Mouse (Mus musculus): ENCODE measurements at regions not wholly inside any gene's neighbourhood (a gene's known extent, or its start where the extent isn't known, plus 50 kb on each side); places are given as distances from the start of the nearest gene placed in this dataset.

DNA sequence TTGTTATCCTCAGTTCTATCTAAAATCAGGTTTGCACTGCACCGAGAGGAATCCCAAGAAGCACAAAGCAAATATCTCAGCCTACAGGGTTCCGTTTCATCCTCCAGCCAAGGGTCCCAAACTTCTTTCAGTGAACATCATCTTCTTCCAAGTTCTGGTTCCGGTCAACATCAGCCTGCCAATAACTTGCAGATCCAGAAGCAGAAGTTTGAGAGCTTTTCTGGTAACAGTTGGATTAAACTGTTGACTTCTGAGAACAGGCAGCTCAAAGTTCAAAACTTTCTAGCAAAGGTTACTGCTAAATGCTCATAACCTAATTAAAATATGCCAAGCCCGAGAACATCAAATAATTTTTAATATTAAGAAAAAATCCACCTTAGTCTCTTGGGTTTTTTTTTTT is 237.0 kb upstream of the Gm37988 start:
- no peak for TF ChIP-seq POLR2A (IDR thresholded peaks at IDR 0.05; ENCODE audit: borderline replicate concordance, extremely low read depth, low read depth, low read length)
- no peak for TF ChIP-seq CTCF (IDR thresholded peaks at IDR 0.05; ENCODE audit: insufficient read depth, low read length)
- DNase-seq: no peak
- WGBS: 91% methylated on average over 4 of the region's 4 CpGs
- no peaks in the 10 kb centered on the region; the same call in none of the 2 replicates for H3K4me1 ChIP-seq (ENCODE audit: control insufficient read depth, insufficient read depth, low read length)
- H3K4me3 ChIP-seq (replicated peaks; ENCODE audit: extremely low read depth, low read depth, low read length): no peak overlapping the region

DNA sequence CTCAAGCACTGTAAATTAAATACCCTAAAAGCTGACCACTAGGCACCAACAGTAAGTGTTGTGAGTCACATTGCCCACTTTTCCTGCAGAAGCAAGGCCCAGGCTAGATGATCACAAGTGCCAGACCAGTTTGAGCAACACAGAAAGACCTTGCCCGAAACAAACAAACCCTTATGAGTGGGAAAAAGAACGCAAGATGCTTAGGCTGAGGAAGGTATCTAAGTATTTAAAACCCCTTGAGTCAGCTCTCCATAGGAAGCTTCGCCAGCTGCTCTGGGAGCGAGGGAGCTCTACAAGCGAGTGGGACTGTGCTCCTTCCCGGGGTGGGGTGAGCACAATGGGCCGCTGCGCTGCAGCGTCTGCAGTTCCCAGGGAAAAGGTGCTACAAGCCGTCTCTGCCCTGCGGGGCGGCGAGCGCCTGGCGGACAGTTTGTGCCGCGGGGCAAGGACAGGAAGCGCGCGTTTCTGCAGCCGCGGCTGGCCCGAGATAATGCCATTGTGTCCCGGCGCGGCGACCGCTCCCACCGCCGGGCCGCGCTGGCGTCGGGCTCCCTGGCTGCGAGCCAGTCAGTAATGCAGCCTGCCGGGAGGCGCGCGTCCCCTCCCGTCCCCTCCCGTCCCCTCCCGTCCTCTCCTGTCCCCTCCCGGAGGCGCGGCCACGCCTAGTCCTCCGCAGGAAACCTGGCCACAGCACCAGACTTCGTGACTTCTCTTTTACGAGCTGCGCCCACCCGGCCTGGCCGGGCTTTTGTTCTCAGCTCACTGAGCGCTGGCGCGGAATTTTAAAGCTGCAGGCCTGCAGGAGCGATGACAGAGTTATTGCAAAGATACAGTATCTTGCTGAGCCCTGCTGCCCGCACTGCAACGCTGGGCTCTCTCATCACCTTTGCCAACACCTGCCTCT is 236.1 kb upstream of the Gm37988 start:
- TF ChIP-seq POLR2A (IDR thresholded peaks at IDR 0.05; ENCODE audit: borderline replicate concordance, extremely low read depth, low read depth, low read length) (peak; percentile 27; the same call in 1 of the 2 replicates), CTCF (IDR thresholded peaks at IDR 0.05; ENCODE audit: insufficient read depth, low read length) (peak; percentile 13; the same call in 1 of the 2 replicates)
- Histone ChIP-seq H3K4me3 (replicated peaks; ENCODE audit: extremely low read depth, low read depth, low read length) (peak overlapping the region; percentile 13), H3K4me1 (ENCODE audit: control insufficient read depth, insufficient read depth, low read length) (no peaks in the 10 kb centered on the region; the same call in none of the 2 replicates)
- WGBS: 1% methylated on average over 58 of the region's 58 CpGs
- DNase-seq: peak; percentile 67

DNA sequence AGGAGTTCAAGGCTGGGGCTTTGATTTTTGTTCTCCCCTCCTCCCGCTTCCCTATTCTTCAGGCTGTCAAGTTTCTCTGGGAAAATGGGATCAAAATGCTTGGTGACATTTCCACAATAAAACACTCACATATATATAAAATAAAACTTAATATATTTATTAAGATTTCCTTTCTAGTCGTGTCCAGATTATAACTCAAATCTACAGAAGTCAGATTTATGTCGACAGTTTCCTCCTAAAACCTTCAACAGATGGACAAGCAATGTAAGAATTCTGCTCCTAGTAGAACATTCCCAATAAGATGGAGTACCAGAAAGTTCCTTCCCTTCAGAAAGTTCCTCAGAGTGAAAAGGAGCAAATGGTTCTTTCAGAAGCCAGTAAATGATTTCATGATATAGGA is 235.4 kb upstream of the Gm37988 start:
- Histone ChIP-seq H3K4me1 (ENCODE audit: control insufficient read depth, insufficient read depth, low read length) (no peaks in the 10 kb centered on the region; the same call in none of the 2 replicates), H3K4me3 (replicated peaks; ENCODE audit: extremely low read depth, low read depth, low read length) (no peak overlapping the region)
- TF ChIP-seq POLR2A (IDR thresholded peaks at IDR 0.05; ENCODE audit: borderline replicate concordance, extremely low read depth, low read depth, low read length) (no peak), CTCF (IDR thresholded peaks at IDR 0.05; ENCODE audit: insufficient read depth, low read length) (no peak)
- no peak for DNase-seq
- WGBS: 49% methylated on average over 3 of the region's 3 CpGs

DNA sequence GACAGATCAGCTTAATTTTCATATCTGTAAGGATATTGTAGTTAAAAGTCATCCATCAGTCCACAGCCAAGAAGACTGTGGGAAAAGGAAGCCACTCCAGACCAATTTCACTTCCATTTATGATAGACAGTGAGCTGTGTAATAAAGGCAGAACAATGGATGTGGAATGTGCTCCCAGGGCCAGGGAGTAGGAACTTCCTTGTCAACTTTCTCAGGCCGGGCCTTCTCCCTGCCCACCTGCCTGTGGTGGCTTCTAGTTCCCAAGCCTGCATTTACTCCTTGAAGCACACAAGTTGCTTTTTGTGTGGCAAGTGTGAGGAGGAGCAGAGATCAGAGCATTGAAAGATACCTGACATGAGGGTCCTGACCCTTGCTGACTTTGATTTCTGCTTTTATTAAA is 233.6 kb upstream of the Gm37988 start:
- Histone ChIP-seq H3K4me3 (replicated peaks; ENCODE audit: extremely low read depth, low read depth, low read length) (no peak overlapping the region), H3K4me1 (ENCODE audit: control insufficient read depth, insufficient read depth, low read length) (no peaks in the 10 kb centered on the region; the same call in none of the 2 replicates)
- DNase-seq: no peak
- no peak for TF ChIP-seq POLR2A (IDR thresholded peaks at IDR 0.05; ENCODE audit: borderline replicate concordance, extremely low read depth, low read depth, low read length)
- TF ChIP-seq CTCF (IDR thresholded peaks at IDR 0.05; ENCODE audit: insufficient read depth, low read length): no peak
- 41% methylated on average over 1 of the region's 1 CpGs for WGBS

DNA sequence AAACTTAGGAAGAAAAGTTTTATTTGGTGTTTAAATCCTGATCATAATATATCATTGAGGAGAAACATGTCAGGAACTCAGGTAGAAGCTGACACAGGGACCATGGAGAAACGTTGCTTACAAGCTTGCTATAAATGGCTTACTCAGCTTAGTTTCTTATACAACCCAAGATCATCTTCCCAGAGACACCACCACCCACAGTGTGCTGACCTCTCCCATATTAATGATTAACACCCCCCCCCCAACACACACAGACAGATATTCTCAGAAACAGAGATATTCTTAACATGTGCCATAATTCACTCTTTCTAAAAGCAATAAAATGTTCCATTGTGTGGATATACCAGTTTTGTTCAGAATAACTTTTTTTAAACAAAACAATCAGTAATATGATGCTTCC is 230.7 kb upstream of the Gm37988 start:
- Histone ChIP-seq H3K4me3 (replicated peaks; ENCODE audit: extremely low read depth, low read depth, low read length) (no peak overlapping the region), H3K4me1 (ENCODE audit: control insufficient read depth, insufficient read depth, low read length) (no peaks in the 10 kb centered on the region; the same call in 1 of the 2 replicates)
- WGBS: 66% methylated on average over 1 of the region's 1 CpGs
- no peak for TF ChIP-seq POLR2A (IDR thresholded peaks at IDR 0.05; ENCODE audit: borderline replicate concordance, extremely low read depth, low read depth, low read length)
- TF ChIP-seq CTCF (IDR thresholded peaks at IDR 0.05; ENCODE audit: insufficient read depth, low read length): no peak
- DNase-seq: no peak

DNA sequence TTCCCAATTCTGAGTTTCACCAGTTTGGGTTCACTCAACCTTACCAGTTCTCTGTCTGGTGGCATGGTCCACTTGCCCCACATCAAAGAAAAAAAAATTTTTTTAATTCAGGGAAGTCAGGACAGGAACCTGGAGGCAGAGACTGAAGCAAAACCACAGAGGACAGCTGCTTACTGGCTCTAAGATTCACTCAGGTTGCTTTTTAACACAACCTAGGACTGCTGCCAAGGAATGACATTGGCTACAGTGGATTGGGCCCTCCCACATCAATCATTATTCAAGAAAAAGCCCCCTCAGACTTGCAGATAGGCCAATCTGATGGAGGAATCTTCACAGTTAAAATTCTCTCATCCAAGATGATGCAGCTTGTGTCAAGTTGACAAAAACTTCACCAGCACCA is 225.2 kb upstream of the Gm37988 start:
- no peak overlapping the region for H3K4me3 ChIP-seq (replicated peaks; ENCODE audit: extremely low read depth, low read depth, low read length)
- DNase-seq: no peak
- TF ChIP-seq CTCF (IDR thresholded peaks at IDR 0.05; ENCODE audit: insufficient read depth, low read length) (no peak), POLR2A (IDR thresholded peaks at IDR 0.05; ENCODE audit: borderline replicate concordance, extremely low read depth, low read depth, low read length) (no peak)
- H3K4me1 ChIP-seq (ENCODE audit: control insufficient read depth, insufficient read depth, low read length): no peaks in the 10 kb centered on the region

DNA sequence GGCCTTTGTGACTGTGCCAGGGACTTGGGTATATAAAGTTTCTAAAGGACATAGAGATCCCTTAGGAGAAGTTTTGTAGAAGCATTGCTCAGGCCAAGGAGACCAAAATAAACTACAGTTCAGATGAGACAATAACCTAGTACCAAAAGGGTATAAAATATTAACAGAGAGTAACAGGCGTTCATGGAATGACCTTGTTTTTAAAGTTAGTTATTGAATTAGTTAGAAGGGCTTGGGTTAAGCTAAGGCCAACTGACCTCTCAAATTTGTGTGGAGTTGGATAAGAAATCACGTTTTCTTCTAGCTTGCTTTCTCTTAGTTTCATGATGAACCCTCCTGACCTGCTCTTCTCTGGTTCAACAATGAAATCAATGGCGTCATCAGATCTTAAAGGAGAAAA is 209.8 kb upstream of the Gm37988 start:
- 85% methylated on average over 3 of the region's 3 CpGs for WGBS
- H3K4me3 ChIP-seq (replicated peaks; ENCODE audit: extremely low read depth, low read depth, low read length): no peak overlapping the region
- DNase-seq: no peak
- TF ChIP-seq CTCF (IDR thresholded peaks at IDR 0.05; ENCODE audit: insufficient read depth, low read length) (no peak), POLR2A (IDR thresholded peaks at IDR 0.05; ENCODE audit: borderline replicate concordance, extremely low read depth, low read depth, low read length) (no peak)
- peaks cover 2% of the 10 kb centered on the region; the same call in 1 of the 2 replicates for H3K4me1 ChIP-seq (ENCODE audit: control insufficient read depth, insufficient read depth, low read length)

- TF ChIP-seq POLR2A (IDR thresholded peaks at IDR 0.05; ENCODE audit: borderline replicate concordance, extremely low read depth, low read depth, low read length): no peak
- no peak for TF ChIP-seq CTCF (IDR thresholded peaks at IDR 0.05; ENCODE audit: insufficient read depth, low read length)
- whole genome bisulfite sequencing: 57% methylated on average over 3 of the region's 3 CpGs
- DNase-seq: no peak
- Histone ChIP-seq H3K4me3 (replicated peaks; ENCODE audit: extremely low read depth, low read depth, low read length) (no peak overlapping the region), H3K4me1 (ENCODE audit: control insufficient read depth, insufficient read depth, low read length) (peaks cover 2% of the 10 kb centered on the region; the same call in 1 of the 2 replicates)
These were observed 209.3 kb upstream of the Gm37988 start for GRCm38 (mm10) chr1:4598425-4598824.

GRCm38 (mm10) chr1:4602386-4602785 is 205.3 kb upstream of the Gm37988 start:
- WGBS: 38% methylated on average over 3 of the region's 3 CpGs
- no peak overlapping the region for H3K4me3 ChIP-seq (replicated peaks; ENCODE audit: extremely low read depth, low read depth, low read length)
- peaks cover 2% of the 10 kb centered on the region; the same call in 1 of the 2 replicates for H3K4me1 ChIP-seq (ENCODE audit: control insufficient read depth, insufficient read depth, low read length)
- DNase-seq: no peak
- TF ChIP-seq POLR2A (IDR thresholded peaks at IDR 0.05; ENCODE audit: borderline replicate concordance, extremely low read depth, low read depth, low read length) (no peak), CTCF (IDR thresholded peaks at IDR 0.05; ENCODE audit: insufficient read depth, low read length) (no peak)

DNA sequence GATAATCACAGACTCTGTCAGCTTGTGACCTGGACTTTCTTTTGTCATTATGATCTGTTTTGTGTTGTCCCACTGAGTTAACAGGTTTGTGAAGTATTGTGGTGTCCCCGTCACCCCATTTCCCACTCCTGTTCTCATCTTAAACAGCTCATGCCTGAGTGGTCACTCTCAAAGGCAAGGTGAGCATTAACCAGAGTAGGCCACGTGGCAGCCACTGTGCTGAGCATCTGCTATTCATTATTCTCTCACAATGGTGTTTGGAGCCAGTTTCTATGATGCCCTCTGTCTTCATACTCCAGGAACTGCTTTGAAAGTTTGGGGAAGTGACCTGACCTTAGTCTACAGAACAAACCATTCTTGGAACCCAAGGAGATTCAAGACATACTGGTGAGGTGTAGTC is 198.9 kb upstream of the Gm37988 start:
- no peak for DNase-seq

More for the DNA sequence above, 198.9 kb upstream of the Gm37988 start:
- TF ChIP-seq CTCF (IDR thresholded peaks at IDR 0.05; ENCODE audit: insufficient read depth, low read length) (no peak), POLR2A (IDR thresholded peaks at IDR 0.05; ENCODE audit: borderline replicate concordance, extremely low read depth, low read depth, low read length) (no peak)
- H3K4me3 ChIP-seq (replicated peaks; ENCODE audit: extremely low read depth, low read depth, low read length): no peak overlapping the region
- WGBS: 69% methylated on average over 2 of the region's 2 CpGs
- H3K4me1 ChIP-seq (ENCODE audit: control insufficient read depth, insufficient read depth, low read length): peaks cover 6% of the 10 kb centered on the region; the same call in 1 of the 2 replicates

Measured in lung, adult 2 months (tissue).